Mouse (Mus musculus) mesoderm, embryonic 11.5 days (tissue): ENCODE data around the gene Gmppb.
"Not testable (repeated sequence)": the region's sequence is repeated elsewhere in the genome, so short reads cannot be mapped to it uniquely, and the experiment has no call there.

Experiments
- DNase-seq: peaks from one replicate; pipeline ENCODE4 v3.0.0-alpha.2; 2012; ENCODE audit warnings: low read depth, low spot score

The Gmppb gene

DNA sequence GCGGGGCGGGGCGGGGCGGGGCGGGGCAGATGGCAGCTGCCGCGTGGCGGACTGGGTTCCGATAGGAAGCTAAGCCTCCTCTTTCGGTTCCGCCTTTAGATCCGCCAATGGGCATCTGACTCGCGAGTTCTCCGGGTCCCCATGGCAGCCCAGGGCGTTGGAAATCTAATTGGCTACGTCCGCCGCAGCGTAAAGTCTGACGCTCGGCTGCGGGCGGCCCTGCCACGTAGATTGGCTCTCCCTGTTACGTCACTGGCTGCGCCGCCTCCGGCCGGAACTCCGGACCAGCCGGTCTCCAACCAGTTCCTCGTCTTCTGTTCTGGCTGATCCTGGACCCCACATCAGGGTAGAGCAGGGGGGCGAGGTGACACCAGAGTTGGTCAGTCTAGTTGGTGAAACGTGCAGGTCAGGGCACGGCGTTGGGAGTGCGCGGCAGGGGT lies at the start of gene Gmppb:
Gene Gmppb (plus strand): TSS at position 227 of the 440 bp plus-strand sequence.
- peak; percentile 97 for DNase-seq

DNA sequence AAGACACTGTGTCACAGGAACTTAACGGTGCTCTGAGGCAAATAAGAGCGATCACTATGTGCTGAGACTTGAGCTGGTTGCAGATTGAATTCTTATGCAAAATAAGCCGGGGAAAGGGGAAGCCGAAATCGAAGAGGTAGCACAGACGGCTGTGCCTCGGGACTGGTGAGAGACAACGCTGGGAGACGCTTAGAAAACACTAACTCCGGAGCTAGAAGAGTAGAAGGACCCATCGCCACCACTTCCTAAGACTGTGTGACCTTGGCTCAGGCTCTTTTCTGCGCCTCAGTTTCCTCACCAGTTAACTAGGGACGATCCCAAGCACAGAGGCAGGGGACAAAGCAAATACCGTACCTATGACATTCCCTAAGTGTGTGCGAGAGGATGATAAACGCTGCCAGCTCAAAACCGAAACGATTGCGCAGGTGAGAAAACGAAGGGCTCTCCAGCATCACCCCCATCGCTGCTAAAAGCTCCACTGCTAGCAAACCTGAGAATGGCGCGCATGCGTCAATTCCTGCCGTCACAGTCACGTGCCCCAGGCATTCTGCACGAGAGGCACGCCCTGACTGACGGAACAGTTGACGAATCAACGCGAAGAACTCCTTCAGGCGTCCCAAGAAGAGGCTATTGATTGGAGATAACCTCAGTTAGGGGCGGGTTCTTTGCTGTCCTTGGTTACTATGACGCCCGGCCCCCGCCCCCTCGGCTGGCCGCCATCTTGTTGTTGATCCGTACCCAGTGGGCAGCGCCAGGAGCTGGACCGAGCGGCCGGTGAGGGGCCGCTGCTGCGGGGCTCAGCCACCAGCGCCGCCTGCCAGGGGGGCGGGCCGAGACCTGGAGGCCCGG lies 46.9 kb upstream of the Gmppb start, which contains the start of gene Ip6k1:
Gene Ip6k1 (plus strand): TSS at position 580 of the 849 bp plus-strand sequence.
- peak; percentile 100 for DNase-seq

DNA sequence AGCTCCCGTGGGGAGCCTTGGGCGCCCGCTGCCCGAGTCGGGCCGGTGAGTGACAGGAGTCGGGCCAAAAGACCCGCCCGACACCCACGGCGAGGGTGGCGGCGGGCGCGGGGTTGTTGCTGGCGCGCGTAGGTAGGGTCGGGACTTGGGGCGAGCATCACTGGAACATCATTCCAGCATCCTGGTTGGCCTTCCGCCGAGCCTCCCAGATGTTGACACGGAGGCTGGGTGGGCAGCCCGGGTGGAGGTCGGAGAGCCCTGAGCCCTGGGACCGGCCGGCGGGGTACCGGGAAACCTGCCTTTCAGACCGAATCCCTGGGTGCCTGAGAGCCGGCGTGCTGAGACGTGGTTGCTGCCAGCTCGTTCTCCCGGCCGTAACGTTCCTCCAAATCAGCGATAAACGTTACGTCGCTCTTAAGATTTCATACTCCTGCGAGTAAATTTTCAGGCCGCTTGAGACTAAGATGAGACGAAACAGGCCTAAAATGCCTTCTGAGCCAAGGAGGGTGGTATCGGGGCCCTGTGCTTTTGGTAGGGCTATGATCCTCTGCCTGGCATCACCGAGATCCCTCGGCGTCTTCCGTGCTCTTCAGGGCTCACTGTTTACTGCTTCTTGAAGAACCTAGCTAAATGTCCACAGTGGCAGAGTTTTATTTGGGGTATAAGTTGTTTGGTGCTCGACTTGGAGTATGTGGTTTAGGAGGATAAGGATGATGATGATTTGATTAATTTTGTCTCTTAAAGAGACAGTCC lies 46.1 kb upstream of the Gmppb start:
- DNase-seq = no peak

DNA sequence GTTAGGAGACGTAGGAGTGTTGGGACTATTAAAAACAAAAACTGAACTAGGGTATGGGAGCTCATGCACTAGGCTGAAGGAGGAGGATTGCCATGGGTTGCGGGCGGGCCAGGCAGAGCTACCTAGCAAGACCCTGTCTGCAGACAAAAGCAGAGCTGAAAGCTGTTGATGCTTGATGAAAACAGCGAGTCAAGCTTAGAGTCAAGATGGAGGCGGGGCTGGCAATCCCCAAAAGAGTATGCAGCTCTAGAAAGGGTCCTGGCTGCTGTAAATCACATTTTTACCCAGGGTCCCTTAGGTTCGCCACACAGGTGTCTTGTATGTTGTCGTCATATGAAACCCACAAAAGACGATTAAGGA lies 45.5 kb upstream of the Gmppb start:
- no peak for DNase-seq

DNA sequence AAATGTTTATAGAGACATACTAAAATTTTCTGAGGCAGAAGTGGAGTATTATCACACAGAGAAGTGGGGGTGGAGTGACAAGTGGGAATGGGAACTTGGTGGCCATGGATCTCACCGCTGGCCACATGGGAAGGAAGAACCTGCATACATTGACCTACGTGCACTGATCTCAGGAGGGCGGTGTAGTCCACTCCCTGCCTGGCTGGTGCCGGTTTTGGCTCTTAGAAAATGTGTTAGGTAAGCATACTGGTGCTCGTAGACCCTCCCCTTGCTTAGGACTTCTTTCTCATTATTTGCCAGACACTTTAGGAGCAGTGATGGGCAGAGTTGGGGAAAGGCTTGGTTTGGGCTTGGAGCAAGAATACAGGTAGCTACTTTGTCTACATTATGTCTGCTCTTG lies 41.0 kb upstream of the Gmppb start:
- DNase-seq = no peak

DNA sequence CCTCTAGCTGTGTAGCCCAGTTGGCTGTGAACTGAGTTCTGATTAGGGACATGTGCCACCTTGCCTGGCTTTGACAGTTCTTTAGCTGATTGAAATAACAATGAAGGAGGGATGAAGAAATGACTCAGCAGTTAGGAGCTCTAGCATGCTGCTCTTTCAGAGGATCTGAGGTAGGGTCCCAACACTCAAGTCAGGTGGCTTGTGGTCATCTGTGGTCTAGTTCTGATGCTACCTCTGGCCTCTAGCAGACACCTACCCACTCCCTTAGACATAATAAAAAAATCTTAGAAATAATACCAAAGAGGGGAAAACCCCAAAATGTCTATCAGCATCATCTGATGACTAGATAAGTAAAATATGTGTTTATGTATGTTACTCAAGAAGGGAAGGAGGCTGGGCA lies 38.7 kb upstream of the Gmppb start:
- DNase-seq = no peak

DNA sequence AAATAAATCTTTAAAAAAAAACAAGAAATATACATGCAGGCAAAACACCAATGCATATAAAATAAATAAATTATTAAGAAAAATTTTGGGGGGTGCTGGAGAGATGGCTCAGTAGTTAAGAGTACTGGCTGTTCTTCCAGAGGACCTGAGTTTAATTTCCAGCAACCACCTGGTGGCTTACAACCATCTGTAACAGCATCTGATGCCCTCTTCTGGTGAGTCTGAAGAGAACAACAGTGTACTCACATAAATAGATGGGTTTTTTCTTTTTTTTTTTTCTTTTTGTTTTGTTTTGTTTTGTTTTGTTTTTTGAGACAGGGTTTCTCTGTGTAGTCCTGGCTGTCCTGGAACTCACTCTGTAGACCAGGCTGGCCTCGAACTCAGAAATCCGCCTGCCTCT lies 35.5 kb upstream of the Gmppb start:
- DNase-seq = not testable (repeated sequence)

DNA sequence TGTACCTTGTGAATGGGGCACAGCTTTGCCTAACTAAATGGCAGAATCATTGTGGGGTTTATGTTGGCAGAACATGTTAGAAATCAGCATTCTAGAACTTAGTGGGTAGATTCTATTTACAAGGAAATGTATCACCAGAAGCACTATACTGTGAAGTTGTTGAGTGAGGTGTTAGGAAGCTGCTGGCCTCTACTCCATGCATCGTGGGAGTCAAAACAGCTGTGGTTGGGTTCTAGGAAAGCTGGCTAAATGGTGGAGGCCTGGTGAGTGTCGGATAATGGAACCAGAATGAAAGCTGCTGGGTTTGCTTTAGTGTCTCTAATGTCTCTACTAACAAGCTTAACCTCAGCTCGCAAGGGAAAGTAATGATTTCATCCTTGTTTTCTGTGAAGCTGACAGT lies 31.9 kb upstream of the Gmppb start:
- DNase-seq = no peak

DNA sequence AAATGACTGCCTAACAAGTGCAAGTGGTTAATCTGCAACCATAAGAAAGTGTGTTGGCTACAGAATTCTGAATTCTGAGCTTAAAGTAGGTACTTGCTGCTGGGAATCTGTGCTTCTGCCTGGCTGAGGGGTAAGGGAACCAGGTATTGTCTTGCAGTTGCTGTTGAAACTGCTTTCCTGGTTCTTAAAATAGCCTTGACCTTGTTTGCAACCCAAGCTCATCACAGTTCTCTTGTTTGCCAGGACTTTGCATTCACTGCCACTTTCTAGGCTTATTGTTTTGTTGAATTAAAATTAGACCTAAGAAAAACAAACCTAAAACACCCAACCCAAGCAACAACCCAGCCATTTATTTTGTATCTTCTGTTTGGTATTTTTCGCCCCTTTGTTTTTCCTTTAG lies 28.3 kb upstream of the Gmppb start:
- no peak for DNase-seq

DNA sequence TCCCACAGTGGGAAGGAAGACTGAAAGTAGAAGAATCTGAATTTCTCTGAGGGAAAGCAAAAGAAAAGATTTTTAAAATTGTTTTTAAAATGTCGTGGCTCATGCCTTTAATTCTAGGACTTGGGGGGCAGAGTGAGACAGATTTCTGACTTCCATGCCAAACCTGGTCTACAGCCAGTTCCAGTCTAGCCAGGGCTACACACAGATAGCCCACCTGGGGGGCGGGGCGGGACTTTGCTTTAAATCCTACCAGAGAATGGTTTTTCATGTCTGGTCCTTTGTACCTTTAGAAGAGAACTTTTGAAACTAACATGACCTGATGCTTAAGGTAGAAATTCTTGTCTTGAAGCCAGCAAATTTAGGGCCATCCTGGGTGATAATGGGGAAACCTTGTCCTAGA lies 25.8 kb upstream of the Gmppb start:
- DNase-seq = no peak

DNA sequence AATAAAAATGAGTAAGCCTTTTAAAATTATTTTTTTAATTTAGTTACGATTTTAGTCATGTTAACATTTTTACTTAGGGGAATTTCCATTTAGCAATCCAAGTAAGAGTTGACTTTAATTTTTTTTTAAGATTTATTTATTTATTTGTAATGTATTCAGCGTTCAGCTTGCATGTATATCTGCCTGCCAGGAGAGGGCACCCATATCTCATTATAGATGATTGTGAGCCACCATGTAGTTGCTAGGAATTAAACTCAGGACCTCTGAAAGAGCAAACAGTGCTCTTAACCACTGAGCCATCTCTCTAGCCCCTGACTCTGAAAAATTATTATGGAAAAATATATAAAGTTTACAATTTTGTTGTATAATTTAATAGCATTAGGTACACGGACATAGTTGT lies 22.5 kb upstream of the Gmppb start:
- DNase-seq = no peak

DNA sequence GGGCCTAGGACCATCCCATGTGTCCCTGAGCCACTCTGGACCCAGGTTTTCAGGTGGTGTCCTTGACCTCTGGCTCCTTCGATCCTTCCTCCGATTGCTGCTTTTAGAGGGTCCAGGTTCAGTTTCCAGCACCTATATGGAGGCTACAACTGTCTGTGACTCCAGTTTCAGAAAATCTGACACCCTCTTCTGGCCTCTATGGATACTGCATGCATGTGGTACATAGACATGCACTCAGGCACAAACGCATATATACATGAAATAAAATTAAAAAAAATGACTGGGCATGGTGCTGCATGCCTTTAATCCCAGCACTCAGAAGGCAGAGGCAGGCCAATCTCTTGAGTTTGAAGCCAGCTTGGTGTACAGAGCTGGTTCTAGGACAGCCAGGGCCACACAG lies 21.2 kb upstream of the Gmppb start:
- DNase-seq = no peak

DNA sequence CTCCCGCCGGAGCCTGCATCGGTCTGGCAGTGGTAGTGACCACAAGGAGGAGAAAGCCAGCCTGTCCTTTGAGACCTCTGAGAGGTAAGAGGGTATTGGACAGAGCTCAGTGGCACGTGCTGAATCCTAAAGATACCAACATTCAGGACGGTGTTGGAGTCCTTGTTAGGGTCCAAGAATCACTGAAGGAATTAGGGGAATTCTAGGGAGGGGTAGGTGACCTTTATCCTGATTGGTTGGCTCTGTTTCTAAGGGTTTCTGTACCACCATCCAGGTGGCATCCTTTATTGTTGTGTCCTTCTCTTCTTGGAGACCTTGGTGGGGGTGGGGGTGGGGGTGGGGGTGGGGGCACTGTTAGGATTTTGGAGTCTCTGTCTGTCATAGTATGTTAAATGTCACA lies 16.9 kb upstream of the Gmppb start:
- DNase-seq = no peak

DNA sequence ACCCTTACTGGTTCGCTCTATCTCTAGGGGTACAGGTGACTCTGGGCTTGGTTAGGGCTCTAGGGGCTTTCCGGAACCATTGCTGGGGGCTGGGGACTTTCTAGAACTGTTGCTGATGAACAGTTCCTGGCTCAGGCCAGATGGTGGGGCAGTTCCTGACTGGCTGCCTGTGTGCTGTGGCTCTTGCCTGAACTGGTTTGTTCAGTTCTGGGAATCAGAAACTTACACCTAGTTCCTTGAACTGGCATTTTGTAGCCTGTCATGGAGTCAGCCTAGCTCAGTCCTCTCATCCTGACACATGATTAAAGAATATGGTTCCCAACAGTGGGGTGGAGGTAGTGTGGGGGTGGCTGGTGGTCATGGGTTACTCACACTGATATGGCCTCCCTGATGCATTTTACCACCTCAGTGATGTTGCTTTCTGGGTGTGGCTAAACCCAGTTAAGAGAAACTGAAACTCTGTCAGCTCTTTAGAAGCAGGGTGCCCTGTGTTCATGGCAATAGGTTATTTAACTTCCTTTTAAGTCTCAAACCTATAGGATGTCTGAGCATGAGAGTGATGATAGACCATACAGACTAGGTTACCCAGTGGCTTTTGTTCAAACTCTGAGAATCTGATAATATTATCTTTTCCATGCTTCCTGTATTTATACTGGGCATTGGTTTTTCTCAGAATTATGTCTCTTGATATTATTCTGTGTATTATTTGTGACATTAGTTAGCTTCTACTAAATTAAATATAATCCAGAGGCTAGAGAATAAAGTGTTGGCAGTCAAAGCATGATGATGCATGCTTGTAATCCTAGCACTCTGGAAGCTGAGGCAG lies 13.5 kb upstream of the Gmppb start:
- DNase-seq = no peak

DNA sequence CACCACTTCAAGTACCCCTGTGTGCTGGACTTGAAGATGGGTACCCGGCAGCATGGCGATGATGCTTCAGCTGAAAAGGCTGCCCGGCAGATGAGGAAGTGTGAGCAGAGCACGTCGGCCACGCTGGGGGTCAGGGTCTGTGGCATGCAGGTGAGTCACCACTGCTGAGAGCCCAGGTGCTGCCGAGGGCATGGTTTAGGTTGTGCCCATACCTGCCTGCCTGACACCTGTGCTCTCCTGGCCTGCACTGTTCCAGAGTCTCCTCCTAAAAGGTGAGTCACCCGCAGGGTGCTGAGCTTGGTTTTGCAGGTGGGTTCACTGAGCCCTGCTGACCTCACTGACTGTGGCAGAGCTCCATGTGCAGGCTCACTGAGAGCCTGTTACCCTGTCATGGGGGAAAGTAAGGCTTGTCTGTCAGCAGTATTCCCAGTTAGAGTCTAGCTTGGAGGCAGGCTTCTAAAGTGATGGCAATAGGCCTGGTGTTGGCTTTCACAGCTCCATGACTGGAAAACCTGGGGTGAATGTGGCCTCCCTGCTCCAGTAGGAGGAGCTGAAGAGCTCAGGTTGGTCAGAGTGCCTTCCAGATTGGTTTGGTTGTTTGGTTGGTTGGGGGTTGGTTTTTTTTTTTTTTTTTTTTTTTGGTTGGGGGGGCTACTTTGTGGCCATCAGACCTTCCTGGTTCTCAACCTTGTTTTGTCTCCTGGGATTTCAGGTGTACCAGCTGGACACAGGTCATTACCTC lies 4.1 kb upstream of the Gmppb start:
- no peak for DNase-seq

DNA sequence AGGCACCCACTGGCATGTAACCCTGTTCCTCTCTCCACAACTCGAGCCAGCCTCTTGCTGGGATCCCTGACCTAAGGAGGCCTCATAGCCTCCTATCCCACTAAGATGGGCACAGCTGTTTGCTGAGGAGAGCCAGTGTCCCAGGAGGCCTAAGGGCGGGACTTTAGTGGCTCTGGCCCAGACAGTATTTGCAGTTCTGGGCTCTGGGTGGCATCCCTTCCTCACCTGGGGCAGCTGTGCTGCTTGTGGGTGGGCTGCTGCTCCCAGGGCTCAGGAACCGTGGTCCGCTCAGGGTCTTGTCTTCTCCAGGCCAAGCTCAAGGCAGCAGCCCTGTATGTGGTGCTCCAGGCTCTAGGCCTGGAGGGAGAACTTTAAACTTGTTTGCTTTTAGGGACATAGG lies 2.5 kb upstream of the Gmppb start:
- DNase-seq = no peak

DNA sequence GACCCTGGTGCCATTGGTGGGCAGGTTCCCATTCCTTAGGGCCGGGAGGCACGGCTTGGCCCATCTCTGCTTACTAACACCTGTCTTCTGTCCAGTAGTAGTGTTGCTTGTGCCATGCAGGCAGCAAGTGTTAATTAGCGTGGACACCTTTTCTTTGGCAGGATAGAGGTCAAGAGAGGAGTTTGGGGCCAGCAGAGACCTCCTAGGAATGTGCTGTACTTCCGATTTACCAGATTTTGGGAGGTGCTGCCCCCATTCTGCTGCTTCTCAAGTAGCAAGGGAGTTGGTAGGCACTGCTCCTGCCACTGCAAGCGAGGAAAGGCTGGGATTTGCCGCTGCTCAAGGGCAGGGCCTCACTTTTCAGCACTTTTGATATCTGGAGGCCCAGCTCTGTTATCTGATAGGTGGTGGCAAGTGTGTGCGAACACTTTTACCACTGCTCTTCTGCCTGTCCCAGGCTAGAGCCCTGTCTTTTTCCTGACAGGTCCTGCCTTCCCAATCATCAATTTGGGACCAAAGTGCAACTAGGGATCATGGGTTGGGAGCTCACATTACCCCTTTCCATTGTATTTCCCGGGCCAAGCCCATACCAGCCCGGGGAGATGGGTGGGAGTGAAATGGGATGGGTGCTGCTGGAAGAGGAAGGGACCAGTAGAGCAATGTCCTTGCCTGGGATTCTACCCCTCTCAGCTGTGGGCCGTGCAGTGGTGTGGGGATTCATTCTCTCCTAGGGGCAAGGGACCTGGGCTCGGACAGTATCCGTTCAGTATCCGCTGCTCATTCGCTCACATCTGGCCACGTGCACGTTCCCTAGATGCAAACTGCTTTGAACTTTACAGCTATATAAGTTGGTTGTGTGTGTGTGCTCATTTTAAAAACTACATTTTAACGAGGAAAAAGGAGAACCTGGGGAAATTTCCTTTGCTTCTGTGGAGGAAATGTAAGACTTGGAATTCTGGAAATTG lies 1.2 kb upstream of the Gmppb start:
- no peak for DNase-seq

DNA sequence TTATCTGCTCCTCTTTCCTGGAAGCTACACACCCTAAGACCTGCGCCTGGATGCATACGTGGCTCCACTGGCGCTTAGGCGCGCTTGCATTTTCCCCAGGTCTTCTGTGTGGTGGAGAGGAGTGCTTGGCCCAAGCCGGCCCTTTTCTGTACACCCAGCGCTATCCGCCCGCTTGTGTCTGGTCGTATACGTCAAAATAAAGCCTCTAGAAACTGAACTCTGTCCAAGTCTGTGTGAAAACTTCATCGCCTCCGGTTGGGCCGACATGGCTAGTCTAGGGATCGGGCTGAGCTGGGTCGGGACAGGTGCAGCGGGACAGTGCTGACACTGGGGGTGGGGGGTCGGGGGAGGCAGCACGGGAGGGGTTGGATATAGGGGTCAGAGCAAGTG lies 481 bp upstream of the Gmppb start:
- peak; percentile 18 for DNase-seq

DNA sequence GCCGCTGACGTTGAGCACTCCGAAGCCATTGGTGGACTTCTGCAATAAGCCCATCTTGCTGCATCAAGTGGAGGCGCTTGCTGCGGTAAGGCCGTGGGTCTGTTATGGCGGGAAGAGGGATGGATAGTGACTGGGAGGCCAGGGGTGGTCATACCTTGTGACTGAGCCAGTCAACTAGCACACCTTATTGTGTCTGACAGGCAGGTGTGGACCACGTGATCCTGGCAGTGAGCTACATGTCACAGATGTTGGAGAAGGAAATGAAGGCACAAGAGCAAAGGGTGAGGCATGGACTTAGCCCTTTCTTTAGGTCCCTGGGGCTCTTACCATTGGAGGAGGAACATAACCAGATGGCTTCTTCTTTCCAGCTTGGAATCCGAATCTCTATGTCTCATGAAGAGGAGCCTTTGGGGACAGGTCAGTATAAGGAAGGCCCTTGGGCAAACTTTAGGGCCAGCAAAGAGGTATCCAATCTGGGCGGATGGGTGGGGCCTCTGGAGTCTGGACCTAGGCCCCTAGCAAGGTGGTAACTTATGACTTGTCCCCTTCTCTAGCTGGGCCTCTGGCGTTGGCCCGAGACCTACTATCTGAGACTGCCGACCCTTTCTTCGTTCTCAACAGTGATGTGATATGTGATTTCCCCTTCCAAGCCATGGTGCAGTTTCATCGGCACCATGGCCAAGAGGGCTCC lies 664 bp downstream of the Gmppb start:
- no peak for DNase-seq
